Mouse (Mus musculus) spleen, adult 2 months (tissue): ENCODE measurements at regions not wholly inside any gene's neighbourhood (a gene's known extent, or its start where the extent isn't known, plus 50 kb on each side); places are given as distances from the start of the nearest gene placed in this dataset.

Experiments
- DNase-seq, 2 experiments: peaks; one replicate each; pipeline versions ENCODE4 v3.0.0 to v3.0.0-alpha.2; 2012 to 2021; ENCODE audit warnings: low spot score in 2 of 2, low read depth in 1 of 2
- H3K27ac ChIP-seq: fragments of 200-500 bp; 2 replicates; pipeline ENCODE4 v1.5.1; 2012; ENCODE audit warnings: low read length, inconsistent platforms; ENCODE audit not compliant: insufficient read depth
- H3K27me3 ChIP-seq: fragments of 200-500 bp; 2 replicates; pipeline ENCODE4 v1.6.1; 2012; ENCODE audit warnings: mild to moderate bottlenecking, moderate library complexity, low read length, inconsistent platforms; ENCODE audit not compliant: control insufficient read depth, insufficient read depth
- H3K36me3 ChIP-seq: fragments of 200-500 bp; 2 replicates; pipeline ENCODE4 v1.6.1; 2012; ENCODE audit warnings: mild to moderate bottlenecking, low read length, inconsistent platforms; ENCODE audit not compliant: control insufficient read depth, insufficient read depth
- H3K4me1 ChIP-seq: fragments of 200-500 bp; 2 replicates; pipeline ENCODE4 v1.6.1; 2011; ENCODE audit warnings: inconsistent platforms; ENCODE audit not compliant: control insufficient read depth, insufficient read depth, insufficient read length
- H3K4me3 ChIP-seq: fragments of 200-500 bp; 2 replicates; pipeline ENCODE4 v1.5.1; 2011; ENCODE audit warnings: mild to moderate bottlenecking, inconsistent platforms; ENCODE audit not compliant: insufficient read depth, insufficient read length; ENCODE audit errors: extremely low read depth
- CTCF ChIP-seq: fragments of 200-500 bp; IDR thresholded peaks from 2 replicates; pipeline ENCODE4 v1.5.1; 2011; ENCODE audit warnings: mild to moderate bottlenecking, inconsistent platforms; ENCODE audit not compliant: insufficient read depth, insufficient read length, insufficient replicate concordance; ENCODE audit errors: extremely low read depth
- POLR2A ChIP-seq: fragments of 200-500 bp; IDR thresholded peaks from 2 replicates; pipeline ENCODE4 v1.6.1; 2011; ENCODE audit warnings: low read depth, low read length, inconsistent platforms
- WGBS: fragments of 180-500 bp; shearing (Covaris S2); methylation state at CpG from one replicate; pipeline ENCODE4 v1.1.7; 2018; 5-methylcytosine and 5-hydroxymethylcytosine counted together

DNA sequence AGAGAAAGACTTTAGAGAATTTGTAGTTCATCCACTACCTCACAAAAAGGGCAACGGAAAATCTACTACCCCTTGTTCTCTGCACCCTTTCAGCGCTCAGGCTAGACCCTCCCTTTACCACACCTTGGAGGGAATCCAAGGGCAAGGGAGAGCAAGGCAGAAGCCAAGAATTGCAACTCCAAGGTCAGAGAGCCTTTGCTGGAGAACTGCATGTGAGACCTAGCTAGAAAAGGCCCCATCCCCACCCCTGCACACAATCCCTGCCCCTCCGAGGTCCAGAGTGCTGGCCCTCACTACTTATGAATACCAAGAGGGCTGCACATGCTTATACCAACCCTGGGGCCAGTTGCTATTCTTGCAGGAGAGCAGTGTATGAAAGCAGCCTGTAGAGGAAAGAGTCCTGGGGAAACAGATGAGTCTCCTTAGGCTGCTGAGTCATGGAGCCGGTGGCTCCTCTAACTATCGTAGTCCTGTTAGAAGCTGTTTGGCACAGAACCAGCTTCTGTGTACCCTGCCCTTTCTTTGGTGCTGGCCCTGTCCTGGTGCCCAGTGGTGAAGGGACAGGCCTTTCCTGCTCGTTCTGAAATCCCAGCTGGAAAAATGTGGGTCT, 577.5 kb upstream of the Mki67 start:
- WGBS: 54% methylated on average over 6 of the region's 6 CpGs
- TF ChIP-seq CTCF: no peak
- TF ChIP-seq POLR2A: no peak
- no peak for DNase-seq
- Histone ChIP-seq H3K4me1 (no peaks in the 10 kb centered on the region), H3K4me3 (no peak overlapping the region), H3K27ac (no peak overlapping the region), H3K27me3 (no peaks in the 10 kb centered on the region), H3K36me3 (no peaks in the 10 kb centered on the region)

DNA sequence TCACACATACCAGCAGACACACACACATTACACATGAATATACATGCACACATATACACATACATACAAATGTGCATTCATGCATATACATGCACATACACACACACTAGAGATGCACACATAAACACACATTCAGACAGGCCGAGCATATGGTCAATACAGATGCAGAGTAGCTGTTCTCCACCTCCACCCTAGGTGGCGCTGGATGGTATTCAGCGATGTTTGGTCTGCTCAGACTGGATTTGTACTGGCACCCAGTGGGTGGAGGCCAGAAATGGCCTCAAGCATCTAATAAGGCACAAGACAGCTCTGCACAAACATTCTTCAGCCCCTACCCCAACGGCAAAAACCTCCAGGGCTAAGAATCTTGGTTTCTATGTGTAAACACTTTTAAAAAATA, 578.3 kb upstream of the Mki67 start:
- Histone ChIP-seq H3K27ac (no peak overlapping the region), H3K4me3 (no peak overlapping the region), H3K36me3 (no peaks in the 10 kb centered on the region), H3K4me1 (no peaks in the 10 kb centered on the region), H3K27me3 (no peaks in the 10 kb centered on the region)
- no peak for TF ChIP-seq CTCF
- no peak for TF ChIP-seq POLR2A
- no peak for DNase-seq
- WGBS: 45% methylated on average over 4 of the region's 4 CpGs

DNA sequence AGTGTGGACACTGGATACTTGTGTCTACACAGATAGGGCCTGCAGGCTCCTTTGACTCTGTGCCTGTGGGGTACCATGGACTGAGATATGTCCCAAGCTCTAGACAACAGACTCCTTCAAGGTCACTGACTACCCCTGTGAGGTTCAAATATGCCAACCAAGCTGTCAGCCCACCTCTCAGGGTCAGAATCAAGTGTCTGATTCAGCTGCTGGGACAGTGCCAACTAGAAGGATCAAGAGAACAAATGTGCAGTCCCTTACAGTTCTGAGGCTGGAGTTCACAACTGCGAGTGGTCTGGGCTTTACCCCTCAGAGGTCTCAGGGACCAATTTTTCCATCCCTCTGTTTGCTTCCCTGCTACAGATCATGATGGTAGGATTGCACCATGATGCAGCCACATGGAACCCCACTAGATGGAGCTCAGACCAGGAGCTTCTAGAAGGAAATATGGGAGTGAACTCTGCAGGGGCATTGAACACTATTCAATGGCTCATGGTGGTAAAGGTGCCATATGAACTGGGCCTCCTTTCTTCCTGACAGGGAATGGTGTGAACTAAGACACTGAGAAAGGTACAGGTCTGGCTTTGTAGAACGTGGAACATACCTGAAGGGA, 581.8 kb upstream of the Mki67 start:
- Histone ChIP-seq H3K4me1 (no peaks in the 10 kb centered on the region), H3K27ac (no peak overlapping the region), H3K36me3 (no peaks in the 10 kb centered on the region), H3K4me3 (no peak overlapping the region), H3K27me3 (no peaks in the 10 kb centered on the region)
- no peak for DNase-seq
- TF ChIP-seq POLR2A: no peak
- TF ChIP-seq CTCF: no peak
- WGBS: 77% methylated on average over 2 of the region's 2 CpGs

DNA sequence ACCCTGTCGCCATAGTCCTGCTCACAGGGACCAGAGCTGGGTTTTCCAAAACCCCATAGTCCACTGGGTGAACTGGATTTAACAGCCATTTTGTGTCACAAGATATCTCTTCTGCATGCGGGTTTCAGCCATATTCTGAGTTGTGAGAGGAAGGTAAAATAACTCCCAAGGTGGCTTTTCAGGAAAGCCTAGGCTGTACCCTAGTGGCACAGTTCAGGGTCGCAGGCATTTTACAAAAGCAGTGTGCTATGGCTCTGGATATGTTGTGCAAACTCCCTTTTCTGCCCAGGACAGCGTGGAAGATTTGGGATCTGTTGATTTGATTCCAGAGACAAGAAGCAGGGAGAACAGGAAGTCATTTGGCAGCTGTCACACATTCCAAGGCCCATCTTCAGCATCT, 588.3 kb upstream of the Mgmt start:
- no peak for DNase-seq
- Histone ChIP-seq H3K4me1 (no peaks in the 10 kb centered on the region), H3K27ac (no peak overlapping the region), H3K4me3 (no peak overlapping the region), H3K36me3 (no peaks in the 10 kb centered on the region), H3K27me3 (no peaks in the 10 kb centered on the region)
- TF ChIP-seq POLR2A (no peak), CTCF (no peak)
- WGBS: 65% methylated on average over 4 of the region's 4 CpGs

GRCm38 (mm10) chr7:136308765-136309164, 585.6 kb upstream of the Mgmt start:
- TF ChIP-seq POLR2A (no peak), CTCF (no peak)
- no peak for DNase-seq
- H3K27me3 ChIP-seq: no peaks in the 10 kb centered on the region
- H3K27ac ChIP-seq: no peak overlapping the region
- H3K4me3 ChIP-seq: no peak overlapping the region
- H3K4me1 ChIP-seq: no peaks in the 10 kb centered on the region
- H3K36me3 ChIP-seq: no peaks in the 10 kb centered on the region

DNA sequence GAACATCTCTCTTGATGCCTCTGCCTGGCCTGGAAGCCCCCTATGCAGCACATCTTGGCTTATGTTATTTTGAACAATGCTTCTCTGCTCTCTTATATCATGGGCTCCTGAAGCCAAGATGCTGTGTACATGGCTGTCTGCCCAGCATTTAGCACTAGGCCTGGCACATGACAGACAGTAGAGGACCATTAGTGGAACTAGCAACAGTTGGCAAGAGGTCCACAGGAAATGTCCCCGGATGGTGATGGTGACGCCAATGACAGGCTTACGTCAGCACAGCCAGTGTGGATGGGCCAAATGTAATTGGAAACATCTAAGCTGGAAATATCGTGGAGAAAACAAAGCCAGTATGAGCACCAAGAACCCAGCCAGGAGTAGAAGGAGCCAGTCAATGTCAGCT, 567.1 kb upstream of the Mgmt start:
- WGBS: 82% methylated on average over 4 of the region's 4 CpGs
- TF ChIP-seq POLR2A: no peak
- no peak for TF ChIP-seq CTCF
- no peaks in the 10 kb centered on the region for H3K36me3 ChIP-seq
- H3K4me3 ChIP-seq: no peak overlapping the region
- DNase-seq: no peak
- H3K4me1 ChIP-seq: no peaks in the 10 kb centered on the region
- no peaks in the 10 kb centered on the region for H3K27me3 ChIP-seq
- no peak overlapping the region for H3K27ac ChIP-seq

DNA sequence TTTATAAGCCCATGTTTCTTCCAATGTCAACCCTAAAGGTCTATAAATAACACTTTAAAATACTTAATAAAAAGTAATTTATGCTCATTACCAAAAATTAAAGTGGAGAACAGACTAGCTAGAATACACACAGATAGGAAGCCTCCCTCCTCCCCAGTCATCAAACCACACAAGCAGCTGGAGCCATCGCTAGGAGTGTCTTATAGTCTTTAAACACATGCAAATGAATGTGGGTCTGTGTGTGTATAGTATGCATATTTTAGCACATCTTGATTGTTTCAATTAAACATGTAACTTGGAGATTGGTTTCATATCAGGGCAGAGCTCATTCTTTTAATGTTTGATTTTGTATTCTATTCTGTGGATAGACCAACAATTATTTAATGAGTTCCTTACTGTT, 564.0 kb upstream of the Mgmt start:
- TF ChIP-seq POLR2A (no peak), CTCF (no peak)
- WGBS: 84% methylated on average over 1 of the region's 1 CpGs
- DNase-seq: no peak

More for the DNA sequence above, 564.0 kb upstream of the Mgmt start:
- Histone ChIP-seq H3K27me3 (no peaks in the 10 kb centered on the region), H3K4me1 (no peaks in the 10 kb centered on the region), H3K27ac (no peak overlapping the region), H3K36me3 (no peaks in the 10 kb centered on the region), H3K4me3 (no peak overlapping the region)
